Mouse (Mus musculus) lung, adult 2 months (tissue): ENCODE measurements around the gene Psma2.

Experiments used
- CTCF ChIP-seq: fragments of 200-500 bp; IDR thresholded peaks from 2 replicates; pipeline ENCODE4 v1.5.1; 2011; ENCODE audit warnings: mild to moderate bottlenecking, low read length, control low read depth; ENCODE audit not compliant: insufficient read depth
- POLR2A ChIP-seq: fragments of 200-500 bp; IDR thresholded peaks from 2 replicates; pipeline ENCODE4 v1.6.1; 2011; ENCODE audit warnings: low read depth, mild to moderate bottlenecking, control low read depth, low read length, borderline replicate concordance; ENCODE audit errors: extremely low read depth

DNA sequence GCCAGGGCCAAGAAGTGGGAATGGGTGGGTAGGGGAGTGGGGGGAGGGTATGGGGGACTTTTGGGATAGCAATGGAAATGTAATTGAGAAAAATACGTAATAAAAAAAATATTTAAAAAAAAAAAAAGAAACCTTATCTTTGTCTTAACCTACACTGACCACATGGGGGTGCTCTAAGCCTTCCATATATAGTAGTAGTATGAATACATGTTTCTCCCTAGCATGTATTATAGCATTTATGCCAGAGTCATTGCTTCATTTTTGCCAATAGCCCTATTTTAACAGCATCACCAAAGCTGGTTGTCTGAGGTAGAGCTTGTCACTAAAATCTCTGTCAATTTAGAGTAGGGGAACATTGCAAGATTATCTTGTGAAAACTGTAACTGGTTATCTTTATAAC, 36.3 kb downstream of the Psma2 start:
- TF ChIP-seq CTCF (no peak), POLR2A (no peak)
